Comparison of ENCODE assay signal across 8 mouse cellular contexts in the genomic region with DNA sequence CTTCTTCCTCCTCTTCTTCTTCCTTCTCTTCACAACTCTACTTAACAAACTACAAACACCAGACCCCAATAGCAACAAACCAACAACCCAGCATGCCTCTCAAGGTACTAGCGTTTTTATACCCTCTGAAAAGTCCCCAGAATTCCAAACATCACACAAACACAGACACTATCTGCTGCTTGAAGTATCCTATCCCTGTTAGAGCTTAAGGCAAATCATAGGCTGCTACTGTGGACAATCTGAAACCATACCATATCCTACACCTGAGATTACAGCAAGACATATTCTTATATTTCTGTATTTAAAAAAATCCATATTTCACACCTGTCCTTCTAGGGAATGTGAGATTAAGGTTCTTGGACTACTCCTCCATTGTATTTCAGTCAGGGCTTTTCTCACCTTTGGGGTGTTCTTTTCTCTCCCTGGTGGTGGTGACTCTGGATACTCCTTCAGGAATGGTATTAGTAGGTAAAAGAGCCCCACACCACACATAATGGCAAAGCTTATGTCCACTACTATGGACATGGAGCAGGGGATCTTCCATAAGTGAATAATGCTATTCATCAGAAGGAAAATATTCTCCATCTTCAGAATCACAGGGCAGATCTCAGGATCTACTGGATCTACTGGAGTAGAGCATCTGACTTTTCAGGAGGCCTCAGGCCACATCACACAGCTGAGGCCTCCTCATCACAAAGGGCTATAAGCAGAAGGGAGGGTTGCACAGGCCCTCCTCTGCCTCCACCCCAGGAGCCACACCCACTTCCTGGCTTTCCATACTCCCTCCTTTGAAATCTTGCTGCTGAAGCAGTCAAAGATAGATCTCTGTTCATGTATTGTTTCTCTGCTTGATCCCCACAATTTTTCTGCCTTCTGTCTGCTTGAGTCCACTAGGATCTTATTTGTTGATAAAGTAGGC. TPM values are rescaled to one million over a fixed set of nuclear protein-coding genes. Genes with fewer than 3 reads are reported as not detected.
A peak's percentile ranks its signal among the peaks of the same experiment; 100 is the strongest.
DNase-seq lines count a peak whose midpoint lies in the region; ATAC-seq and TF ChIP-seq lines count a peak whose summit lies in the region.

Gene 4931408C20Rik (minus strand): TSS at position 619 of the 919 bp plus-strand sequence.

- no peak within 1 kb of the TSS for H3K27ac ChIP-seq in embryonic facial prominence, embryonic 10.5 days (replicated peaks)
- H3K27ac ChIP-seq in intestine, embryonic 16.5 days (ENCODE audit: low read length): no peak within 1 kb of the TSS
- no peak within 1 kb of the TSS for H3K27ac ChIP-seq in limb, embryonic 13.5 days
- H3K27ac ChIP-seq in midbrain, embryonic 13.5 days: no peak within 1 kb of the TSS
- peak within 1 kb of the TSS; percentile 54; the same call in 1 of the 2 replicates for H3K27ac ChIP-seq in testis, adult 2 months (ENCODE audit: control insufficient read depth, insufficient read depth, low read depth, low read length)

- 47% methylated on average over 1 of the region's 1 CpGs for WGBS in embryonic facial prominence, embryonic 10.5 days
- 36% methylated on average over 1 of the region's 1 CpGs for WGBS in intestine, embryonic 16.5 days
- 36% methylated on average over 1 of the region's 1 CpGs for WGBS in limb, embryonic 13.5 days
- WGBS in midbrain, embryonic 13.5 days: 53% methylated on average over 1 of the region's 1 CpGs

- no peaks in the 10 kb centered on the region for H3K27me3 ChIP-seq in embryonic facial prominence, embryonic 10.5 days (replicated peaks; ENCODE audit: low read depth, poor library complexity, severe bottlenecking)
- no peaks in the 10 kb centered on the region for H3K27me3 ChIP-seq in intestine, embryonic 16.5 days (replicated peaks; ENCODE audit: control insufficient read depth, insufficient read depth, low read length)
- no peaks in the 10 kb centered on the region for H3K27me3 ChIP-seq in limb, embryonic 13.5 days
- H3K27me3 ChIP-seq in midbrain, embryonic 13.5 days: no peaks in the 10 kb centered on the region
- H3K27me3 ChIP-seq in testis, adult 2 months (ENCODE audit: control insufficient read depth, insufficient read depth, low read length): no peaks in the 10 kb centered on the region

- no peaks in the 10 kb centered on the region for H3K9me3 ChIP-seq in embryonic facial prominence, embryonic 10.5 days
- H3K9me3 ChIP-seq in intestine, embryonic 16.5 days (ENCODE audit: control insufficient read depth, low read length): no peaks in the 10 kb centered on the region
- no peaks in the 10 kb centered on the region for H3K9me3 ChIP-seq in limb, embryonic 13.5 days
- no peaks in the 10 kb centered on the region for H3K9me3 ChIP-seq in midbrain, embryonic 13.5 days

- TF ChIP-seq CTCF in testis, adult 2 months (IDR thresholded peaks at IDR 0.05; ENCODE audit: control insufficient read depth, insufficient read depth, insufficient replicate concordance, low read depth, low read length): no peak

- peak; percentile 80 for ATAC-seq in intestine, embryonic 16.5 days
- peak; percentile 84 for ATAC-seq in limb, embryonic 13.5 days (ENCODE audit: low FRiP score, low read depth)
- ATAC-seq in midbrain, embryonic 13.5 days: peak; percentile 90

- H3K4me3 ChIP-seq in embryonic facial prominence, embryonic 10.5 days: no peak within 1 kb of the TSS
- H3K4me3 ChIP-seq in intestine, embryonic 16.5 days (ENCODE audit: low read length): no peak within 1 kb of the TSS
- H3K4me3 ChIP-seq in limb, embryonic 13.5 days: no peak within 1 kb of the TSS
- no peak within 1 kb of the TSS for H3K4me3 ChIP-seq in midbrain, embryonic 13.5 days (replicated peaks)
- peak within 1 kb of the TSS; percentile 65 for H3K4me3 ChIP-seq in testis, adult 2 months (ENCODE audit: control insufficient read depth, low read depth, low read length)

- no peaks in the 10 kb centered on the region for H3K36me3 ChIP-seq in embryonic facial prominence, embryonic 10.5 days (replicated peaks)
- H3K36me3 ChIP-seq in intestine, embryonic 16.5 days (ENCODE audit: control insufficient read depth, insufficient read depth, low read length): no peaks in the 10 kb centered on the region
- H3K36me3 ChIP-seq in limb, embryonic 13.5 days: no peaks in the 10 kb centered on the region
- no peaks in the 10 kb centered on the region for H3K36me3 ChIP-seq in midbrain, embryonic 13.5 days
- no peaks in the 10 kb centered on the region for H3K36me3 ChIP-seq in testis, adult 2 months (ENCODE audit: control insufficient read depth, insufficient read depth, low read length)

- H3K4me2 ChIP-seq in intestine, embryonic 16.5 days (ENCODE audit: low read depth, low read length): no peak within 1 kb of the TSS
- H3K4me2 ChIP-seq in limb, embryonic 13.5 days (replicated peaks): no peak within 1 kb of the TSS
- H3K4me2 ChIP-seq in midbrain, embryonic 13.5 days (replicated peaks): no peak within 1 kb of the TSS

- peak; percentile 24 to 30 for DNase-seq in right cerebral cortex, postnatal 10 days (ENCODE audit: low spot score in 2 of 2)
- no peak for DNase-seq in right cerebral cortex, postnatal 36 days (ENCODE audit: low spot score in 2 of 2)
- peak; percentile 23 for DNase-seq in embryonic facial prominence, embryonic 10.5 days (ENCODE audit: low spot score)
- peak; percentile 9 to 23 for DNase-seq in heart, adult 18-20 months

- TF ChIP-seq POLR2A in testis, adult 2 months (IDR thresholded peaks at IDR 0.05; ENCODE audit: control insufficient read depth, low read depth, low read length): peak; percentile 90; the same call in 1 of the 2 replicates

- H3K9ac ChIP-seq in intestine, embryonic 16.5 days (ENCODE audit: low read depth, low read length): no peak within 1 kb of the TSS
- H3K9ac ChIP-seq in limb, embryonic 13.5 days: no peak within 1 kb of the TSS
- H3K9ac ChIP-seq in midbrain, embryonic 13.5 days (replicated peaks): no peak within 1 kb of the TSS

- H3K4me1 ChIP-seq in embryonic facial prominence, embryonic 10.5 days: no peaks in the 10 kb centered on the region
- no peaks in the 10 kb centered on the region for H3K4me1 ChIP-seq in intestine, embryonic 16.5 days (ENCODE audit: control insufficient read depth, insufficient read depth, low read length)
- H3K4me1 ChIP-seq in limb, embryonic 13.5 days: no peaks in the 10 kb centered on the region
- no peaks in the 10 kb centered on the region for H3K4me1 ChIP-seq in midbrain, embryonic 13.5 days (replicated peaks)
- H3K4me1 ChIP-seq in testis, adult 2 months (ENCODE audit: control insufficient read depth, insufficient read depth, low read length): no peaks in the 10 kb centered on the region

RNA-seq across cellular contexts. Expression of gene 4931408C20Rik, which starts in this region (rescaled TPM):
- not detected in 2 replicates for polyA plus RNA-seq in embryonic facial prominence, embryonic 10.5 days (2016; fragmentation: Nextera tagmentation; extraction: Ambion mirVana)
- not detected for total RNA-seq in heart, adult 18-20 months (2021)
- not detected in 2 replicates for polyA plus RNA-seq in intestine, embryonic 16.5 days (2015; fragmentation: Nextera tagmentation; extraction: Ambion mirVana)
- polyA plus RNA-seq in limb, embryonic 13.5 days (2015; fragmentation: Nextera tagmentation; extraction: Ambion mirVana): not detected in 2 replicates
- not detected in 2 replicates for polyA plus RNA-seq in midbrain, embryonic 13.5 days (2015; fragmentation: Nextera tagmentation; extraction: Ambion mirVana)
- 5.8 and 6.3 TPM in 2 replicates for polyA plus RNA-seq in testis, adult 2 months (2012; rRNA removed)

Comparison
In these comparisons a context has a peak if more than half of its experiments do, and no peak if none do; other contexts are left out.
1. DNase-seq: peak in right cerebral cortex, postnatal 10 days (2 of 2); none in right cerebral cortex, postnatal 36 days (0 of 2).
2. Peak in DNase-seq in embryonic facial prominence, embryonic 10.5 days; RNA of the gene not detected or under 1 TPM.
3. Peak in DNase-seq in heart, adult 18-20 months; RNA of the gene not detected or under 1 TPM.
4. Peak in ATAC-seq in intestine, embryonic 16.5 days; RNA of the gene not detected or under 1 TPM.
5. Peak in ATAC-seq in limb, embryonic 13.5 days; RNA of the gene not detected or under 1 TPM.
6. Peak in ATAC-seq in midbrain, embryonic 13.5 days; RNA of the gene not detected or under 1 TPM.
7. Peak in every context shown above with its lines, with median percentiles within 50 percentile points of each other: ATAC-seq.